Mouse (Mus musculus) erythroblast, adult 5-6 weeks (primary cell): ENCODE results near the gene Gm7324. TPM values are rescaled to one million over a fixed set of nuclear protein-coding genes. Genes with fewer than 3 reads are reported as not detected.
"Not testable (repeated sequence)": the region's sequence is repeated elsewhere in the genome, so short reads cannot be mapped to it uniquely, and the experiment has no call there.

Source experiments
- ATAC-seq: replicated peaks from 2 replicates; pipeline ENCODE4 v1.8.0; 2016; ENCODE audit warnings: moderate number of reproducible peaks, mild to moderate bottlenecking, moderate TSS enrichment, inconsistent platforms; ENCODE audit not compliant: poor library complexity, low FRiP score, severe bottlenecking
- total RNA-seq, 2 experiments: library from RNA; stranded (forward) in 1 of 2; stranded (reverse) in 1 of 2; fragments of 150-400 nt in 1 of 2; fragments of 200-764, 138-1000 nt in 1 of 2; gene quantifications; 2 replicates each; pipeline versions ENCODE4 v1.2.3 to v1.2.4; 2015 to 2017; ENCODE audit warnings: low replicate concordance in 2 of 2

The Gm7324 gene
- not detected in 2 replicates for total RNA-seq (2015; ENCODE audit: low replicate concordance)
- total RNA-seq (2017; ENCODE audit: low replicate concordance) = 3.3 TPM in 1 of 2 replicates, not detected in the other

GRCm38 (mm10) chr14:43697621-43698020 is at the start of gene Gm7324:
Gene Gm7324, plus strand, starts transcription at chr14:43697828.
- ATAC-seq = not testable (repeated sequence)

GRCm38 (mm10) chr14:43677099-43677498 is 20.5 kb upstream of the Gm7324 start, which contains the start of gene Gm8165:
Gene Gm8165, minus strand, starts transcription at chr14:43677199.
- ATAC-seq = not testable (repeated sequence)

- not testable (repeated sequence) for ATAC-seq
Observed at GRCm38 (mm10) chr14:43727385-43727784, 29.8 kb downstream of the Gm7324 start, which contains the start of gene Gm16506. Gene Gm16506, minus strand, starts transcription at chr14:43727485.

DNA sequence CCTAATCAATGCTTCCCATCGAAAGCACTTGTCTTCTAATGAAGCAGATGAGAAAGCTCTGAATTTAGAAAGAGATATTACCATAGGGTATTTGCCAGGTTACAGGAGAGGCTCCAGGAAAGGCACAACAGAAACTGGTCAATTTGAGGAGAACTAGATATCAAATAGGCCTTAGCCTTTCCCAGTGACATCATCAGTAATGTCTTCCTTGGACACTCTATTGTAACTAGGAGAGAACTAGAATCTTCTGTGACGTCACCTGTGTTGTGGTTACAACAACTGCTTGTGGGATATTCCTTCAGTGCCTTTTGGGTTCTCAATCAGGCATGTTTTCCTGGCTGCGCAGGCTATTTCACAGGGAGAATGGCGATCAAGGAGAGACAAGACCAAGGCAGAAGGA is 49.9 kb downstream of the Gm7324 start, which contains the start of gene Gm6526:
TSS of gene Gm6526 (plus strand) at position 301 of the 400 bp plus-strand sequence.
- ATAC-seq = not testable (repeated sequence)

Other genes starting within 250 kb of the Gm7324 start
- not detected in 2 replicates for gene Gm5799, start 154.3 kb upstream of the Gm7324 start, total RNA-seq (2015; ENCODE audit: low replicate concordance)
- gene Gm5799, start 154.3 kb upstream of the Gm7324 start, total RNA-seq (2017; ENCODE audit: low replicate concordance) = not detected in 2 replicates
- gene Gm17654, start 118.7 kb upstream of the Gm7324 start, total RNA-seq (2015; ENCODE audit: low replicate concordance) = not detected in 2 replicates
- gene Gm17654, start 118.7 kb upstream of the Gm7324 start, total RNA-seq (2017; ENCODE audit: low replicate concordance) = not detected in 2 replicates
- not detected in 2 replicates for gene Gm10375, start 89.8 kb upstream of the Gm7324 start, total RNA-seq (2015; ENCODE audit: low replicate concordance)
- not detected in 2 replicates for gene Gm10375, start 89.8 kb upstream of the Gm7324 start, total RNA-seq (2017; ENCODE audit: low replicate concordance)
- not detected in 2 replicates for gene Gm8165, start 20.6 kb upstream of the Gm7324 start, total RNA-seq (2015; ENCODE audit: low replicate concordance)
- gene Gm8165, start 20.6 kb upstream of the Gm7324 start, total RNA-seq (2017; ENCODE audit: low replicate concordance) = not detected in 2 replicates
- gene Gm16506, start 29.7 kb downstream of the Gm7324 start, total RNA-seq (2015; ENCODE audit: low replicate concordance) = not detected in 2 replicates
- not detected in 2 replicates for gene Gm16506, start 29.7 kb downstream of the Gm7324 start, total RNA-seq (2017; ENCODE audit: low replicate concordance)
- gene Gm6526, start 50.0 kb downstream of the Gm7324 start, total RNA-seq (2015; ENCODE audit: low replicate concordance) = not detected in 2 replicates
- not detected in 2 replicates for gene Gm6526, start 50.0 kb downstream of the Gm7324 start, total RNA-seq (2017; ENCODE audit: low replicate concordance)
- gene Gm8180, start 86.9 kb downstream of the Gm7324 start, total RNA-seq (2015; ENCODE audit: low replicate concordance) = not detected in 2 replicates
- not detected in 2 replicates for gene Gm8180, start 86.9 kb downstream of the Gm7324 start, total RNA-seq (2017; ENCODE audit: low replicate concordance)
- gene Ear1, start 177.7 kb downstream of the Gm7324 start, total RNA-seq (2015; ENCODE audit: low replicate concordance) = 55.7 and 64.8 TPM in 2 replicates
- 57.6 and 70.3 TPM in 2 replicates for gene Ear1, start 177.7 kb downstream of the Gm7324 start, total RNA-seq (2017; ENCODE audit: low replicate concordance)
- gene Ear10, start 225.7 kb downstream of the Gm7324 start, total RNA-seq (2015; ENCODE audit: low replicate concordance) = not detected in 2 replicates
- gene Ear10, start 225.7 kb downstream of the Gm7324 start, total RNA-seq (2017; ENCODE audit: low replicate concordance) = not detected in 2 replicates
- gene Gm8113, start 227.6 kb downstream of the Gm7324 start, total RNA-seq (2015; ENCODE audit: low replicate concordance) = 6.3 and 12.5 TPM in 2 replicates
- gene Gm8113, start 227.6 kb downstream of the Gm7324 start, total RNA-seq (2017; ENCODE audit: low replicate concordance) = 5.7 and 7.7 TPM in 2 replicates